Mouse (Mus musculus) midbrain, postnatal 0 days (tissue): Measurements from ENCODE around the gene Pnmal2. TPM values are rescaled to one million over a fixed set of nuclear protein-coding genes. Genes with fewer than 3 reads are reported as not detected.
"Not testable (repeated sequence)": the region's sequence is repeated elsewhere in the genome, so short reads cannot be mapped to it uniquely, and the experiment has no call there.

ENCODE experiments used
- ATAC-seq: fragments of 200-750 bp; cut with Nextera tagmentation; 2 replicates; pipeline ENCODE4 v1.8.0; 2017; ENCODE audit warnings: moderate number of reproducible peaks, mild to moderate bottlenecking, moderate TSS enrichment, moderate library complexity; ENCODE audit not compliant: low FRiP score
- DNase-seq: peaks from one replicate; pipeline ENCODE4 v3.0.0-alpha.2; 2015; ENCODE audit warnings: low spot score
- H3K27ac ChIP-seq: fragments of 300-500 bp; sonication (generic); 2 replicates; pipeline ENCODE4 v1.5.1; 2014; ENCODE audit warnings: low read depth, mild to moderate bottlenecking, low read length, mixed read lengths
- H3K27me3 ChIP-seq: fragments of 300-500 bp; sonication (generic); 2 replicates; pipeline ENCODE4 v1.6.1; 2014; ENCODE audit warnings: low read length, control low read depth, mixed read lengths; ENCODE audit not compliant: insufficient read depth
- H3K36me3 ChIP-seq: fragments of 300-500 bp; sonication (generic); 2 replicates; pipeline ENCODE4 v1.6.1; 2014; ENCODE audit warnings: low read length, control low read depth, mixed read lengths; ENCODE audit not compliant: insufficient read depth
- H3K4me1 ChIP-seq: fragments of 300-500 bp; sonication (generic); 2 replicates; pipeline ENCODE4 v1.6.1; 2014; ENCODE audit warnings: mild to moderate bottlenecking, control low read depth, antibody characterized with exemption, low read length, mixed read lengths; ENCODE audit not compliant: insufficient read depth
- H3K4me2 ChIP-seq: fragments of 300-500 bp; sonication (generic); 2 replicates; pipeline ENCODE4 v1.6.1; 2014; ENCODE audit warnings: low read depth, mild to moderate bottlenecking, low read length, mixed read lengths; ENCODE audit not compliant: poor library complexity, severe bottlenecking
- H3K4me3 ChIP-seq: fragments of 300-500 bp; sonication (generic); 2 replicates; pipeline ENCODE4 v1.5.1; 2014; ENCODE audit warnings: low read depth, mild to moderate bottlenecking, low read length, moderate library complexity
- H3K9ac ChIP-seq: fragments of 300-500 bp; sonication (generic); replicated peaks from 2 replicates; pipeline ENCODE4 v1.6.1; 2014; ENCODE audit warnings: mild to moderate bottlenecking, low read length, moderate library complexity, mixed read lengths; ENCODE audit not compliant: poor library complexity, severe bottlenecking
- H3K9me3 ChIP-seq: fragments of 300-500 bp; sonication (generic); 2 replicates; pipeline ENCODE4 v1.6.1; 2016; ENCODE audit warnings: low read length, control low read depth
- CTCF ChIP-seq: IDR thresholded peaks from 2 replicates; pipeline ENCODE4 v1.5.1; 2016; ENCODE audit warnings: antibody characterized with exemption, mild to moderate bottlenecking
- WGBS: fragments of 180-500 bp; shearing (Covaris S2); extraction: QIAGEN DNeasy Blood & Tissue Kit; methylation state at CpG from one replicate; pipeline ENCODE4 v1.1.7; 2014; 5-methylcytosine and 5-hydroxymethylcytosine counted together
- polyA plus RNA-seq: library from polyadenylated mRNA; unstranded; fragments of >200 nt; fragmentation: Nextera tagmentation; extraction: Ambion mirVana; gene quantifications from 2 replicates; pipeline ENCODE4 v1.2.1, GENCODE M21; 2015
- total RNA-seq: library from RNA; depleted of rRNA; stranded (reverse); fragments of >200 nt; gene quantifications from 2 replicates; pipeline ENCODE4 v1.2.3, GENCODE M21; 2014

Pnmal2 gene
- total and polyA plus RNA-seq, 2 experiments from 2014 or later: 155 to 187 TPM

GRCm38 (mm10) chr7:16948923-16949458 lies 4.5 kb downstream of the Pnmal2 start:
- ATAC-seq (no peak), DNase-seq (peak; percentile 65)
- peaks cover 15% of the 10 kb centered on the region for H3K4me1 ChIP-seq
- peak overlapping the region; percentile 45; the same call in 1 of the 2 replicates for H3K27ac ChIP-seq
- peak overlapping the region; percentile 69 for H3K4me3 ChIP-seq
- no peaks in the 10 kb centered on the region for H3K27me3 ChIP-seq
- 56% methylated on average over 8 of the region's 8 CpGs for WGBS
- no peaks in the 10 kb centered on the region for H3K9me3 ChIP-seq
- no peaks in the 10 kb centered on the region; the same call in 1 of the 2 replicates for H3K36me3 ChIP-seq
- peak overlapping the region; percentile 93 for H3K4me2 ChIP-seq
- peak; percentile 59 for TF ChIP-seq CTCF
- H3K9ac ChIP-seq: 0 out of 2 replicates have a peak overlapping the region, but pooled peaks have one; percentile 13

- ATAC-seq (peak; percentile 32), DNase-seq (peak; percentile 88)
- H3K9ac ChIP-seq: peak overlapping the region; percentile 25; the same call in 1 of the 2 replicates
- 9% methylated on average over 29 of the region's 29 CpGs for WGBS
- H3K4me2 ChIP-seq: peak overlapping the region; percentile 93
- peak; percentile 91 for TF ChIP-seq CTCF
- peak overlapping the region; percentile 45 for H3K27ac ChIP-seq
- no peaks in the 10 kb centered on the region for H3K9me3 ChIP-seq
- H3K36me3 ChIP-seq: no peaks in the 10 kb centered on the region; the same call in 1 of the 2 replicates
- peaks cover 12% of the 10 kb centered on the region for H3K4me1 ChIP-seq
- H3K4me3 ChIP-seq: peak overlapping the region; percentile 5; the same call in 1 of the 2 replicates
- H3K27me3 ChIP-seq: no peaks in the 10 kb centered on the region
Observed at GRCm38 (mm10) chr7:16949908-16950841, 5.7 kb downstream of the Pnmal2 start.

GRCm38 (mm10) chr7:16950861-16951635 lies 6.6 kb downstream of the Pnmal2 start:
- H3K4me2 ChIP-seq: no peak overlapping the region
- H3K4me1 ChIP-seq: peaks cover 12% of the 10 kb centered on the region
- H3K27ac ChIP-seq: peak overlapping the region; percentile 65
- ATAC-seq (peak; percentile 48), DNase-seq (peak; percentile 87)
- H3K27me3 ChIP-seq: no peaks in the 10 kb centered on the region
- TF ChIP-seq CTCF: peak; percentile 87
- H3K9ac ChIP-seq: no peak overlapping the region
- no peaks in the 10 kb centered on the region; the same call in 1 of the 2 replicates for H3K36me3 ChIP-seq
- H3K9me3 ChIP-seq: no peaks in the 10 kb centered on the region
- H3K4me3 ChIP-seq: no peak overlapping the region
- 26% methylated on average over 18 of the region's 18 CpGs for WGBS

- ATAC-seq: not testable (repeated sequence)
Observed at GRCm38 (mm10) chr7:16953776-16954175, 9.3 kb downstream of the Pnmal2 start.

DNA sequence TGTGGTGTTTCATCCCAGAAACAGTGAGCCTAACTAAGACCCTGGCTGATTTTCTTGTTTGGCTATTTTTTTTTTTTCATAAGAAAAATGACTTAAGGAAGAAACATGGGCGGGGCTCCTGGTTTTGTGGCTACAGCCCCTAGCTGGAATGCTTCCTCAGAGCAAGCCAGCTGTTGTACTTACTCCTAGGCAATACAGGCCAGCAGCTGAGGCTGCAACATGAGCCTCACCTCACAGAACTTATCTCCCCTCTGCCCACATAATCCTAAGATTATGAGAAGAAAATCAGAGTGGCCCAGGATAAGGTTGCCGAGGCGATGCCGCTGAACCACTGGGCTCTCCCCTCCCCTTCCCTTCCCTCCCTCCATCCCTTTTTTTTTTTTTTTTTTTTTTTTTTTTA lies 11.2 kb downstream of the Pnmal2 start:
- Histone ChIP-seq H3K9ac (no peak overlapping the region), H3K27ac (peak overlapping the region; percentile 65; the same call in 1 of the 2 replicates), H3K4me2 (no peak overlapping the region), H3K9me3 (no peaks in the 10 kb centered on the region), H3K36me3 (no peaks in the 10 kb centered on the region), H3K27me3 (no peaks in the 10 kb centered on the region), H3K4me1 (peaks cover 10% of the 10 kb centered on the region), H3K4me3 (no peak overlapping the region)
- ATAC-seq (no peak), DNase-seq (no peak)
- no peak for TF ChIP-seq CTCF
- 65% methylated on average over 4 of the region's 4 CpGs for WGBS

More at GRCm38 (mm10) chr7:16953776-16954175, 9.3 kb downstream of the Pnmal2 start:
- not testable (repeated sequence) for H3K27ac ChIP-seq, H3K4me1 ChIP-seq, H3K9ac ChIP-seq, H3K27me3 ChIP-seq, H3K36me3 ChIP-seq, H3K9me3 ChIP-seq, DNase-seq, H3K4me3 ChIP-seq, H3K4me2 ChIP-seq
- WGBS: 70% methylated on average over 2 of the region's 2 CpGs
